Mouse (Mus musculus): Measurements from ENCODE around the gene Atp8b5. TPM values are rescaled to one million over a fixed set of nuclear protein-coding genes. Genes with fewer than 3 reads are reported as not detected.

Atp8b5 gene
- polyA plus RNA-seq, 1 experiment from 2014 or later = 0.40 TPM

GRCm38 (mm10) chr4:43404697-43405096, 137.7 kb downstream of the Atp8b5 start:
- Histone ChIP-seq H3K36me3 (no peaks in the 10 kb centered on the region), H3K4me3 (no peak overlapping the region), H3K9me3 (no peaks in the 10 kb centered on the region), H3K4me2 (no peak overlapping the region), H3K4me1 (replicated peaks) (peaks cover 51% of the 10 kb centered on the region), H3K27me3 (no peaks in the 10 kb centered on the region), H3K27ac (no peak overlapping the region), H3K9ac (no peak overlapping the region)
- ATAC-seq (ENCODE audit: low FRiP score) = no peak
- WGBS = 90% methylated on average over 10 of the region's 10 CpGs

- H3K27me3 ChIP-seq = no peaks in the 10 kb centered on the region
- H3K9me3 ChIP-seq = no peaks in the 10 kb centered on the region
- 1% methylated on average over 28 of the region's 28 CpGs for WGBS
- H3K27ac ChIP-seq = peak overlapping the region; percentile 99
- H3K4me1 ChIP-seq (replicated peaks) = peaks cover 52% of the 10 kb centered on the region
- peak; percentile 96 for ATAC-seq (ENCODE audit: low FRiP score)
- peak overlapping the region; percentile 67 for H3K4me3 ChIP-seq
- H3K4me2 ChIP-seq = peak overlapping the region; percentile 79
- no peaks in the 10 kb centered on the region for H3K36me3 ChIP-seq
- H3K9ac ChIP-seq = peak overlapping the region; percentile 93
Observed at GRCm38 (mm10) chr4:43406162-43406971, 139.4 kb downstream of the Atp8b5 start.

DNA sequence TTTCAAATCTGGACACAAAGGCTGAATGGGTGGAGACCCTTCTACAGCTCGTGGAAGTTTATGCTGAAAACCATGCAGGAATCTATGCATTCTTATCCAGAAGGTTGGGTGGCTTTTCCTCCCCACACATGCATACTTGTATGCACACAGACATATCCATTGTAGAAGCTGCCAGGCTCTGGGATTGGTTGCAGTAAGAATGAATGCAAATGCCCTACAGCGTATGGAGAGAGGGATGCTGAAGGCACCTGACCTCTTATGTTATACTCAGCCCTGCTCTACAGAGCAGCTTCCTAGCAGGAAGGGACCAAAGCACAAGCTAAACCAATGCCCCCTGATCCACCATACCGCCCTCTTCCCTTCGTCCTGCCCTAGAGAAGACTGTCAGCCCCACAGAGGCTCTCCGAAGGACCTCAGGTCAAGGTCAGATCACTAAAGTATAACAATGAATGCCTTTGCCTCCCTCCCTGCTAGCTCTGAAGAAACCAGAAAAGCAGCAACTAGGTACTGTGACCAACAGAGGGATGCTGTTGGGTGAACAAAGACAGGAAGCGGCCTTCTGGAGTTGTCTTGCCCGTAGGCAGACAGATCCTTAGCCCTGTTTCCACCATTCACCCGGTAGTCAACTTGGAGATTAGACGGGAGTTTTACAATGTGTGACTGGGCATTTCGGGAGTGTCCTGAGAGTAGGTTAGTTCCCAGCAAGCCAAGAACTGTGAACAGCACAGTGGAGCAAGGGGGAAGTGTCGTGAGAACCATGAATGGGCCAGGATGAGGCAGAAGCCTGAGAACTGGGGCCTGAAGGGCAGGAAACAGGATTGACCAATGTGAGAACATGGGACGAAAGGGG, 140.3 kb downstream of the Atp8b5 start:
- H3K9me3 ChIP-seq = no peaks in the 10 kb centered on the region
- peak overlapping the region; percentile 99 for H3K27ac ChIP-seq
- no peaks in the 10 kb centered on the region for H3K36me3 ChIP-seq
- H3K4me2 ChIP-seq = peak overlapping the region; percentile 79
- WGBS = 51% methylated on average over 12 of the region's 12 CpGs
- H3K9ac ChIP-seq = peak overlapping the region; percentile 93
- peak overlapping the region; percentile 67 for H3K4me3 ChIP-seq
- no peaks in the 10 kb centered on the region for H3K27me3 ChIP-seq
- H3K4me1 ChIP-seq (replicated peaks) = peaks cover 52% of the 10 kb centered on the region
- peak; percentile 53 for ATAC-seq (ENCODE audit: low FRiP score)

- 90% methylated on average over 14 of the region's 14 CpGs for WGBS
- Histone ChIP-seq H3K9ac (no peak overlapping the region), H3K9me3 (no peaks in the 10 kb centered on the region), H3K36me3 (peaks cover 61% of the 10 kb centered on the region), H3K4me1 (replicated peaks) (peaks cover 33% of the 10 kb centered on the region), H3K4me3 (no peak overlapping the region), H3K4me2 (no peak overlapping the region), H3K27me3 (no peaks in the 10 kb centered on the region), H3K27ac (no peak overlapping the region)
- ATAC-seq (ENCODE audit: low FRiP score) = no peak
Observed at GRCm38 (mm10) chr4:43414761-43415160, 147.8 kb downstream of the Atp8b5 start.

- Histone ChIP-seq H3K27me3 (no peaks in the 10 kb centered on the region), H3K27ac (no peak overlapping the region), H3K4me1 (replicated peaks) (peaks cover 32% of the 10 kb centered on the region), H3K9me3 (no peaks in the 10 kb centered on the region), H3K36me3 (peaks cover 66% of the 10 kb centered on the region), H3K9ac (no peak overlapping the region), H3K4me2 (no peak overlapping the region), H3K4me3 (no peak overlapping the region)
- ATAC-seq (ENCODE audit: low FRiP score) = no peak
- WGBS = 92% methylated on average over 29 of the region's 29 CpGs
Observed at GRCm38 (mm10) chr4:43415221-43416070, 148.5 kb downstream of the Atp8b5 start.

DNA sequence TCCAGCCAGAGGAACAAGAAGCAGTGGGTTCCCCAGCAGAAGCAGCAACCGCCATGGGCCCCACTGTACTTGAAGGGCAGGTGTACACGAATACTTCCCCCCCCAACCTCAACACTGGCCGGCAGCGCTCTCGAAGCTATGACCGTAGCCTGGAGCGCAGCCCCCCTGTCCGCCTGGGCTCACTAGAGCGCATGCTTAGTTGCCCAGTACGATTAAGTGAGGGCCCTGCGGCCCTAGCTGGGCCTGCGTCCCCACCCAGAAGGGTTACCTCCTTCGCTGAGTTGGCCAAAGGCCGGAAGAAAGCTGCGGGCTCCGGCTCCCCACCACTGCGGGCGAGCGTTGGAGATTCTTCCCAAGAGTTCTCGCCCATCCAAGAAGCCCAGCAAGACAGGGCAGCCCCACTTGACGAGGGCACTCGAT, 149.1 kb downstream of the Atp8b5 start:
- 95% methylated on average over 22 of the region's 22 CpGs for WGBS
- Histone ChIP-seq H3K9me3 (no peaks in the 10 kb centered on the region), H3K27me3 (no peaks in the 10 kb centered on the region), H3K4me1 (replicated peaks) (peaks cover 28% of the 10 kb centered on the region), H3K36me3 (peaks cover 67% of the 10 kb centered on the region), H3K4me2 (no peak overlapping the region), H3K4me3 (no peak overlapping the region), H3K9ac (no peak overlapping the region), H3K27ac (no peak overlapping the region)
- no peak for ATAC-seq (ENCODE audit: low FRiP score)

DNA sequence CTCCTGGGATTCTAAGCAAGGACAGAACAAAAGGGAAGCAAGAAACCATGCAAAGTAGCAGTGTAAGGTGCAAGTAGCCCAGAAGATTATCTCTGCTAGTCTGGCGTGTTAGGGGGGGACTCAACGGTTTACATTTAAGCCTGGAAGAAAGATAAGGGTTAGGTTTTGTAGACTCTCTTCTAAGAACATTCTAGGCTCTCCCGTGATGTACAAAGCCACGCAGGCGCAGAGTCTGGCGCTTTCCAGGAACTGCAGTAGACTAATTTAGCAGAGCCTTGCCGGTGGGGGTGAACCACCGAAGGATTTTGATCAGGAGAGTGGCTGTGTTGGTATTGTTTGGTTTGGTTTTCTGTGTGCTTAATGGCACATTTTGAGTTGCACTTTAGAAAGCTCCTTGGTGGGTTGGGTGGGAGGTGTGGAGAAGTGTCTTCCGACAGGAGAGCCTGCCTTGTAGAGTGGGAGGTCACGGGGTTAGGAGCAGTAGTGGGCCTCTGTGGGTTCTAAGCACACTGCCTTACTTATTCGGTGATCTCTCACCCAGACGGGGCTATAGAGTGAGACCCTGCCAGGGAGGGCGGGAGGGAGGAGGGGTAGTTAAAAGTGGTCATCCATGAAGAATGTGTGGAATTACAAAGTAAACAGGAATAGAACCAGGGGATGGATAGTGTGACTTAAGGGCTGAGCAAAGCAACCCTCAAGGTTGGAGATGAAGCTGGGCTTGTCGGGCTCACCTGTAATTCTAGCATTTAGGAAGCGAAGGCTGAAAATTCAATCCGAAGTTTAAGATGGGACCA, 150.5 kb downstream of the Atp8b5 start:
- no peak overlapping the region for H3K4me2 ChIP-seq
- no peak overlapping the region for H3K27ac ChIP-seq
- no peaks in the 10 kb centered on the region for H3K9me3 ChIP-seq
- 79% methylated on average over 16 of the region's 16 CpGs for WGBS
- peaks cover 9% of the 10 kb centered on the region for H3K27me3 ChIP-seq
- H3K4me1 ChIP-seq (replicated peaks) = peaks cover 22% of the 10 kb centered on the region
- peaks cover 81% of the 10 kb centered on the region for H3K36me3 ChIP-seq
- H3K4me3 ChIP-seq = no peak overlapping the region
- ATAC-seq (ENCODE audit: low FRiP score) = no peak
- H3K9ac ChIP-seq = no peak overlapping the region

DNA sequence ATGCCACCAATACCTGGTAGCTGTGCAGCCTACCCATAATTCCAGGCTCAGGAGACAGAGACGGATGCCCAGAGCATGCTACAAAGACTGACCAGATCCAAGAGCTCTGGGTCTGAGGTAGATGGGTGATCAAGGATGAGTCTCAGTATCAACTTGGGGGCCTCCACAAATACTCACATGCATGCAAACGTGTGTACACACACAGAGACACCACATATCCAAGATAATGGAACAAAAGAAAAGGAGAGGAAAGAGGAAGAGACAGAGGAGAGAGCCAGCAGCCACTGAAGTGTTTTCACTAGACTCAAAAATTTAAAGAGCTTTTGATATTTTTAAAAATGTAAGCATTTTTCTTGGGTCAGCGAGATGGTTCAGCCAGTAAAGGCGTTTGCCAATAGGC, 151.5 kb downstream of the Atp8b5 start:
- 77% methylated on average over 4 of the region's 4 CpGs for WGBS
- H3K4me3 ChIP-seq = no peak overlapping the region
- ATAC-seq (ENCODE audit: low FRiP score) = no peak
- H3K4me1 ChIP-seq (replicated peaks) = peaks cover 14% of the 10 kb centered on the region
- H3K27ac ChIP-seq = no peak overlapping the region
- H3K36me3 ChIP-seq = peaks cover 87% of the 10 kb centered on the region
- peak overlapping the region; percentile 55 for H3K9ac ChIP-seq
- no peak overlapping the region for H3K4me2 ChIP-seq
- no peaks in the 10 kb centered on the region for H3K9me3 ChIP-seq
- H3K27me3 ChIP-seq = peaks cover 19% of the 10 kb centered on the region

DNA sequence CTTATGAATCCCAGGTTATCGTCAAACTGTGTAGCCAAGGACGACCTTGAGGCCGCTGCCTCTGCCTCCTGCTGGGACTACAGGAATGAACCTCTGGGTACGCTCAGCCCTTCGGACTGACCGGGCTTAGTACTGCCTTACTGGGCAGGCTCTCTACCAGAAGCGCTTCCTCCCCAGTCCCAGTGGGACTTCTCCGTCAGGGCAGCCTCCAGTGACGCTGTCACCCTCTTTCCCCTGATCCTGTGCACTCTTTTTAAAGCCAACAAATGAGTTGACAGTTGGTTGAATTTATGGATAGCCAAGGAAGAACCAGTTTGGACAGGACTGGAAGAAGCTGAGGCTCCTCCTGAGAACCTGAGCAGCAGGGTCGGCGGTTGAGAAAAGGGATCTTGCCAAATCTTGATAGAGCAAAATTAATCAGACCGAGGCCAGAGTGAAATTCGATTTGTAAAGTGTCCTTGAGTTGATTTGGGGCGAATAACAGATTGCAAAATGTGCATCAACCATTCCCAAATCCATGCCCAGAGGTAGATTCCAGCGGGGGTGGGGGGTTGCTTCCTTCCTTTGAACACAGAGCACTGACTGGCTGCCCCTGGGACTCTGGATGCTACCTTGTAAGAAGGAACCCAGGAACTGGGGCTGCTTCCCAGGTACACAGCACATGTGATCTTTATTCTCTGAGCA, 152.2 kb downstream of the Atp8b5 start:
- peaks cover 92% of the 10 kb centered on the region for H3K36me3 ChIP-seq

DNA sequence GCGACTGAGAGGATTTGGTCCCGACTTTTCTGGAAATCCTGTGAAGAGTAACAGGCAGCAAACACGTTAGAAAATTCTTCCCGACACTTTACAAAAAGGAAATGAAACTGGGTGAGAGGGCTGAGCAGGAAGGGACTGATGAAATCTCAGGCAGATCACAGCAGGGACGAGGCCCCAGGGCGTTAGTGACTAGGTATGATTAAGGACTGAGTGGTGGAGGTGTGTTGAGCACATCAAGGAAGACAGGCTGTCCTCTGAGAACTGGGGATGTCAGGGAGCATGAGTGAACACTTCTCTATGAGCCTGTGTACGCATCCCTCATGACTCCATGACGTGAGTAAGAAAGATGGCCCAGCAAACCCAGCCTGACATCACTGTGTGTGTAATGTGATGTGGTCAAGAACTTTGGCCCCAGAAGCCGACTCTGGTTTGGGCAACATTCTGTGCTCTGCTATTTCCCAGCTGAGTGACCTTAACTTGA, 152.9 kb downstream of the Atp8b5 start:
- H3K9me3 ChIP-seq = no peaks in the 10 kb centered on the region
- ATAC-seq (ENCODE audit: low FRiP score) = no peak
- no peak overlapping the region for H3K9ac ChIP-seq
- H3K27me3 ChIP-seq = peaks cover 33% of the 10 kb centered on the region
- 68% methylated on average over 9 of the region's 9 CpGs for WGBS
- H3K4me2 ChIP-seq = no peak overlapping the region
- H3K36me3 ChIP-seq = peaks cover 92% of the 10 kb centered on the region
- H3K27ac ChIP-seq = peak overlapping the region; percentile 18; the same call in 1 of the 2 replicates
- peaks cover 12% of the 10 kb centered on the region for H3K4me1 ChIP-seq (replicated peaks)
- no peak overlapping the region for H3K4me3 ChIP-seq

More for the DNA sequence above, 152.2 kb downstream of the Atp8b5 start:
- H3K4me3 ChIP-seq = no peak overlapping the region
- H3K27me3 ChIP-seq = peaks cover 25% of the 10 kb centered on the region
- ATAC-seq (ENCODE audit: low FRiP score) = no peak
- peaks cover 12% of the 10 kb centered on the region for H3K4me1 ChIP-seq (replicated peaks)
- H3K9ac ChIP-seq = peak overlapping the region; percentile 31; the same call in 1 of the 2 replicates
- no peaks in the 10 kb centered on the region for H3K9me3 ChIP-seq
- WGBS = 60% methylated on average over 15 of the region's 15 CpGs
- H3K4me2 ChIP-seq = no peak overlapping the region
- H3K27ac ChIP-seq = no peak overlapping the region

- Histone ChIP-seq H3K9me3 (no peaks in the 10 kb centered on the region), H3K36me3 (peaks cover 92% of the 10 kb centered on the region), H3K9ac (no peak overlapping the region), H3K4me2 (no peak overlapping the region), H3K4me3 (no peak overlapping the region), H3K4me1 (replicated peaks) (peaks cover 14% of the 10 kb centered on the region), H3K27ac (0 out of 2 replicates have a peak overlapping the region, but pooled peaks have one; percentile 18), H3K27me3 (peaks cover 37% of the 10 kb centered on the region)
- no peak for ATAC-seq (ENCODE audit: low FRiP score)
- WGBS = 5% methylated on average over 6 of the region's 6 CpGs
Observed at GRCm38 (mm10) chr4:43420305-43420704, 153.3 kb downstream of the Atp8b5 start.
